Mouse (Mus musculus) ES-E14 (cell line): ENCODE data around the gene Rreb1. TPM values are rescaled to one million over a fixed set of nuclear protein-coding genes. Genes with fewer than 3 reads are reported as not detected.

Source experiments
- DNase-seq: peaks from one replicate; pipeline ENCODE4 v3.0.0-alpha.2; 2013; ENCODE audit warnings: low read depth, low spot score
- H3K27ac ChIP-seq: 2 replicates; pipeline ENCODE4 v1.5.1; 2012; ENCODE audit warnings: low read depth, mild to moderate bottlenecking, low read length, moderate library complexity, mixed read lengths; ENCODE audit not compliant: poor library complexity, insufficient read depth, severe bottlenecking
- H3K36me3 ChIP-seq: 2 replicates; pipeline ENCODE4 v1.6.1; 2012; ENCODE audit warnings: mild to moderate bottlenecking, low read length, moderate library complexity, mixed read lengths; ENCODE audit not compliant: control insufficient read depth, poor library complexity, insufficient read depth, severe bottlenecking
- H3K4me1 ChIP-seq, 2 experiments: fragments of 150-350 bp in 1 of 2; sonication (generic) in 1 of 2; 2 replicates each; pipeline ENCODE4 v1.6.1; 2012; ENCODE audit warnings: low read length in 2 of 2, mild to moderate bottlenecking in 1 of 2, mixed read lengths in 1 of 2; ENCODE audit not compliant: control insufficient read depth in 2 of 2, insufficient read depth in 2 of 2, poor library complexity in 1 of 2
- H3K4me3 ChIP-seq, 2 experiments: fragments of 150-350 bp in 1 of 2; sonication (generic) in 1 of 2; 2 replicates each; pipeline ENCODE4 v1.5.1; 2012; ENCODE audit warnings: low read length in 2 of 2, low read depth in 1 of 2, mild to moderate bottlenecking in 1 of 2, mixed read lengths in 1 of 2; ENCODE audit not compliant: insufficient read depth in 1 of 2, poor library complexity in 1 of 2, severe bottlenecking in 1 of 2
- H3K9ac ChIP-seq: 2 replicates; pipeline ENCODE4 v1.6.1; 2012; ENCODE audit warnings: low read depth, mild to moderate bottlenecking, low read length, mixed read lengths; ENCODE audit not compliant: poor library complexity, insufficient read depth, severe bottlenecking
- H3K9me3 ChIP-seq: fragments of 150-350 bp; sonication (generic); 2 replicates; pipeline ENCODE4 v1.6.1; 2012; ENCODE audit warnings: low read depth, mild to moderate bottlenecking, low read length; ENCODE audit not compliant: control insufficient read depth, insufficient read depth
- CHD2 ChIP-seq: IDR thresholded peaks from 2 replicates; pipeline ENCODE4 v1.6.1; 2014; ENCODE audit warnings: mild to moderate bottlenecking, low read depth, low read length, inconsistent platforms
- HCFC1 ChIP-seq: IDR thresholded peaks from 2 replicates; pipeline ENCODE4 v1.6.1; 2012; ENCODE audit warnings: low read length, inconsistent platforms, borderline replicate concordance; ENCODE audit not compliant: insufficient read depth
- MAFK ChIP-seq: IDR thresholded peaks from 2 replicates; pipeline ENCODE4 v1.6.1; 2014; ENCODE audit warnings: mild to moderate bottlenecking, low read depth, low read length, inconsistent platforms; ENCODE audit not compliant: insufficient read depth
- ZC3H11A ChIP-seq: IDR thresholded peaks from 2 replicates; pipeline ENCODE4 v1.6.1; 2012; ENCODE audit warnings: low read depth, mild to moderate bottlenecking, inconsistent platforms, low read length, borderline replicate concordance
- ZNF384 ChIP-seq: IDR thresholded peaks from 2 replicates; pipeline ENCODE4 v1.6.1; 2012; ENCODE audit warnings: low read depth, low read length, inconsistent platforms
- in situ Hi-C, 2 experiments: fragments of 600-800 bp; cut with MboI; formaldehyde crosslinking; loops; one replicate each; pipeline ENCODE4 v1.15.1; 2025; ENCODE audit warnings: low sequenced_read_pairs in 2 of 2, inconsistent platforms in 1 of 2; ENCODE audit not compliant: unreplicated experiment in 2 of 2
- total RNA-seq: library from RNA; depleted of rRNA; stranded (reverse); fragments of 300-350 nt; gene quantifications from 2 replicates; pipeline ENCODE4 v1.2.3, GENCODE M21; 2012

Rreb1 gene
- total RNA-seq, 1 experiment: 14.7 TPM

GRCm38 (mm10) chr13:37854031-37854431, 75.8 kb downstream of the Rreb1 start:
- peak; percentile 81 for DNase-seq
- Histone ChIP-seq H3K9me3 (no peaks in the 10 kb centered on the region), H3K9ac (peak overlapping the region; percentile 39; the same call in 1 of the 2 replicates), H3K4me1 (peaks cover 3 to 21% of the 10 kb centered on the region in 2 experiments; a peak in 3 of 4 replicates), H3K4me3 (peak overlapping the region; percentile 48 to 58), H3K36me3 (no peaks in the 10 kb centered on the region), H3K27ac (peak overlapping the region; percentile 77)
- TF ChIP-seq HCFC1: no peak
- no peak for TF ChIP-seq MAFK
- TF ChIP-seq ZC3H11A: no peak
- TF ChIP-seq CHD2: no peak
- TF ChIP-seq ZNF384: no peak; the same call in 1 of the 2 replicates
- in situ Hi-C loops: no loop called here

GRCm38 (mm10) chr13:37854455-37855220, 76.4 kb downstream of the Rreb1 start:
- H3K27ac ChIP-seq: peak overlapping the region; percentile 77; the same call in 1 of the 2 replicates
- peak overlapping the region; percentile 48 to 58 for H3K4me3 ChIP-seq
- H3K36me3 ChIP-seq: no peaks in the 10 kb centered on the region
- H3K9ac ChIP-seq: peak overlapping the region; percentile 39; the same call in 1 of the 2 replicates
- no peak for DNase-seq
- peak; percentile 63 for TF ChIP-seq ZNF384
- no peak for TF ChIP-seq MAFK
- peaks cover 3 to 17% of the 10 kb centered on the region in 2 experiments; a peak in 3 of 4 replicates for H3K4me1 ChIP-seq
- in situ Hi-C loops: no loop called here
- no peaks in the 10 kb centered on the region for H3K9me3 ChIP-seq

DNA sequence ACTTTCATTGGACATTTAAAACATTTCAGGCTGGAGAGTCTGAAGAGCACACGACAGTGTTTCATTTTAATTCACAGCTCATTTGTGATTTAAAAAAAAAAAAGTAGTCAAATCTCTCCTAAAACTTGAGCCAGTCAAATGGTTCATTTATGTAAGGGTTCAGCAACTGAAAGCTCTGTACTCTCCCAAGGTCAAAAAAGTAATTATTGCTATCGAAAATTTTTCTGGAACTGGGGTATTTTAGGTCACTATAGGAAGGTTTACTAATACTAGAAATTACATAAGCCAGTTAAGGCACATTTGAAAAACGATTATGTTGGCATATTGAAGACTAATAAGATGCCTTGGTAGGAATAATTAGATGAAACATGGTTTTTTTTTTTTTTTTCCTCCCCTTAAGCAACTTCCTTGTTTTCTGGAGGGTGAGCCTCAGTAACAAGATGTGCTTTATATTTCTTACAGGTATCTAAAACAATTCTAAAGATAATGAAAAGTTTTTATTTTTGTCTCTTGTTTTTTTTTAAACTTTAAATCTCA, 77.1 kb downstream of the Rreb1 start:
- H3K4me1 ChIP-seq: peaks cover 3 to 17% of the 10 kb centered on the region in 2 experiments; a peak in 3 of 4 replicates
- H3K27ac ChIP-seq: no peak overlapping the region; the same call in 1 of the 2 replicates
- H3K36me3 ChIP-seq: no peaks in the 10 kb centered on the region
- no peak overlapping the region for H3K9ac ChIP-seq
- peak overlapping the region in 1 of 2 experiments; percentile 58; a peak in 1 of 4 replicates for H3K4me3 ChIP-seq
- H3K9me3 ChIP-seq: no peaks in the 10 kb centered on the region
- in situ Hi-C loops: no loop called here
- TF ChIP-seq ZC3H11A (no peak), CHD2 (no peak), HCFC1 (no peak), MAFK (no peak), ZNF384 (no peak)
- no peak for DNase-seq

DNA sequence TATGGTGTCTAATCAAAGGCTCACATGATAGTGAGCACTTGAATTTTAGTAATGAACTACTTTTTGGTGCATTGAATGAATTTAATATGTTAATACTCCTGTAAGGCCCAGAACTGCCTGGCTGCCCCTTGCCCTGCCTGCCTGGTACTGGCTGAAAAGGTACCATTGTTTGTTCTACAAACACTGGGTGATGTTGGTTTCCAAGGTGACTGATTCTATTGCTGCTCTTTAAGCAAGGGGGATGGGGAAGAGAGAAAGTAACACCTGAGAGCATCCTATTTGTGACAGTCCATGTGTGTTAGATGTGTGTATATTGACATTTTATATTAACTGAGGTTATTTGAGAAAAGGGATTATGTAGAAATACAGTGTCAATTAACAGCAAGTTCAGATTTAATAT, 77.6 kb downstream of the Rreb1 start:
- Histone ChIP-seq H3K36me3 (no peaks in the 10 kb centered on the region), H3K9ac (no peak overlapping the region), H3K4me1 (peaks cover 3 to 17% of the 10 kb centered on the region in 2 experiments; a peak in 3 of 4 replicates), H3K4me3 (no peak overlapping the region), H3K27ac (no peak overlapping the region), H3K9me3 (no peaks in the 10 kb centered on the region)
- in situ Hi-C loops: no loop called here
- DNase-seq: no peak
- TF ChIP-seq MAFK: no peak
- no peak for TF ChIP-seq ZC3H11A
